Mouse (Mus musculus): ENCODE measurements around the gene Sipa1l1.
"Not testable (repeated sequence)": the region's sequence is repeated elsewhere in the genome, so short reads cannot be mapped to it uniquely, and the experiment has no call there.

Gene Sipa1l1

DNA sequence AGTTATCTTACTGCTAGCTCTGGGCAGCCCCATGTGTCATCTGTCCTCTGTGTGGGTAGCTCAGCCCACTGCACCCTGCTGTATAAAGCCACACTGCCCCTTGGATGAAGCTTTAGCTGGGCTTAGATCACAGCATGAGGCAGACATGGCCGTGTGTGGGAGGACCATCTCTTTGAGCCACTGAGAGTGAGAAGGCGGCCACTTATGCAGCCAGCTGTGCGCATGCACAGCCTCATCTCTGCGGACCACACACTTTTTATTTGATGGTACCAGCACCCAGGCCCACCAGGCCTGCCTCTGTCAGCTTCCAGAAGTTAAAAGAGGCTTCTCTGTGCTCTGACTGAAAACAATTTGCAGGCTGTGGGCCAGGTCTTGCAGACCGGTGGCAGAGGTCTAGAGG is 308.7 kb downstream of the Sipa1l1 start:
- POLR2A ChIA-PET, result interaction anchor here (0.5 to 1.4 kb wide), 7 partner anchors 9 to 898 kb away, joined by 3 to 5 read pairs (median 3); no protein-coding TSS in a partner anchor
- CTCF ChIA-PET, result interaction anchor here in 3 of 4 experiments (0.8 to 2.4 kb wide), 5 partner anchors 9 to 540 kb away, joined by 3 to 7 read pairs (median 3); no protein-coding TSS in a partner anchor

GRCm38 (mm10) chr12:82478256-82478655 is 309.1 kb downstream of the Sipa1l1 start:
- POLR2A ChIA-PET, result interaction anchor here in 3 of 4 experiments (0.6 to 1.4 kb wide), 4 partner anchors 9 to 44 kb away, joined by 3 to 5 read pairs (median 4); no protein-coding TSS in a partner anchor
- CTCF ChIA-PET, result interaction anchor here in 3 of 4 experiments (0.8 to 2.4 kb wide), 5 partner anchors 9 to 540 kb away, joined by 3 to 7 read pairs (median 3); no protein-coding TSS in a partner anchor

- ChIA-PET POLR2A (interaction anchor here in 1 of 4 experiments (0.6 to 1.4 kb wide), 3 partner anchors 13 to 1088 kb away, joined by 3 to 5 read pairs (median 4); no protein-coding TSS in a partner anchor), CTCF (interaction anchor here in 1 of 4 experiments (0.6 kb wide), 1 partner anchor 553 kb away, joined by 3 read pairs; no protein-coding TSS in a partner anchor)
Observed at GRCm38 (mm10) chr12:82479393-82479792, 310.3 kb downstream of the Sipa1l1 start.

DNA sequence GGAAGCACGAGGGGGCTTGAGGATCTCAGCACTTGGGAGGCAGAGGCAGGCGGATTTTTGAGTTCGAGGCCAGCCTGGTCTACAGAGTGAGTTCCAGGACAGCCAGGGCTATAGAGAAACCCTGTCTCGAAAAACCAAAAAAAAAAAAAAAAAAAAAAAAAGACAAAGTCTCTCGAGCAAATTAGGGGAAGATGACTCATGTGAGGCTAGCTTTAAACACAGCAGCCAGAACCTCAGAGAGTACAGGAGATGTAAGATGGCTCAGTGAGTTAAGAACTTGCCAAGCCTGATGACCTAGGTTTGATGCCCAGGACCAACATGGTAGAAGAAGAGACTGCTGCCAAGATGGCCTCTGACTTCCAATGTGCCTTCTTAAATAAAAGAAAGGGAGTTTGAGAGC is 311.3 kb downstream of the Sipa1l1 start:
- ChIA-PET CTCF (interaction anchor here in 2 of 4 experiments (0.6 to 0.7 kb wide), 2 partner anchors 21 to 486 kb away, joined by 3 read pairs; no protein-coding TSS in a partner anchor), POLR2A (interaction anchor here in 1 of 4 experiments (1.3 kb wide), 1 partner anchor 10 kb away, joined by 3 read pairs; no protein-coding TSS in a partner anchor)

- POLR2A ChIA-PET, result interaction anchor here in 1 of 4 experiments (1.4 kb wide), 1 partner anchor 23 kb away, joined by 3 read pairs; no protein-coding TSS in a partner anchor
- CTCF ChIA-PET, result no interaction called here
Observed at GRCm38 (mm10) chr12:82485466-82485865, 316.3 kb downstream of the Sipa1l1 start.

- POLR2A ChIA-PET, result interaction anchor here in 2 of 4 experiments (0.7 to 1.1 kb wide), 2 partner anchors 9 to 524 kb away, joined by 3 read pairs; no protein-coding TSS in a partner anchor
Observed at GRCm38 (mm10) chr12:82486829-82487560, 317.9 kb downstream of the Sipa1l1 start.

DNA sequence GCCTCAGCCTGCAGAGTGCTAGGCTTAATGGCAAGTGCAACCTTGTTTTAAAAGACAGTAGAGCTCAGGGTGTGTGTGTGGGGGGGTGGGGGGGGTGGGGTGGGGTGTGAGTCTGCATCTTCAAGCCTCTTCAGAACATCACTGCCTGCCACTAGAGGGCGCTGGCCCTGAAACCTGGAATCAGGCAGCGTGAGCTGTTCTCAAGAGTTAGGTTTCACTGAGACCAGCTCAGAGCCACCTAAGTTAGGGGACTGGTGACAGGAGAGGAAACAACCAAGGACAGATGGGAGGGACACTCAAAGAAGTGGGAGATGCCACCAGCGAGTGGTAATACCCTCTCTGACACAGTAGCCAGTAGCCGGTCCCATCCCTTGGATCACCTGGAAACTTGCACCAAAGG is 320.0 kb downstream of the Sipa1l1 start:
- POLR2A ChIA-PET, result interaction anchor here in 1 of 4 experiments (1.5 kb wide), 1 partner anchor 11 kb away, joined by 4 read pairs; no protein-coding TSS in a partner anchor
- CTCF ChIA-PET, result interaction anchor here (0.5 to 1.4 kb wide), 23 partner anchors 9 to 1052 kb away, joined by 3 to 10 read pairs (median 3); no protein-coding TSS in a partner anchor

More at GRCm38 (mm10) chr12:82486829-82487560, 317.9 kb downstream of the Sipa1l1 start:
- CTCF ChIA-PET, result interaction anchor here in 3 of 4 experiments (0.6 to 1.1 kb wide), 7 partner anchors 9 to 617 kb away, joined by 3 to 7 read pairs (median 3); no protein-coding TSS in a partner anchor

DNA sequence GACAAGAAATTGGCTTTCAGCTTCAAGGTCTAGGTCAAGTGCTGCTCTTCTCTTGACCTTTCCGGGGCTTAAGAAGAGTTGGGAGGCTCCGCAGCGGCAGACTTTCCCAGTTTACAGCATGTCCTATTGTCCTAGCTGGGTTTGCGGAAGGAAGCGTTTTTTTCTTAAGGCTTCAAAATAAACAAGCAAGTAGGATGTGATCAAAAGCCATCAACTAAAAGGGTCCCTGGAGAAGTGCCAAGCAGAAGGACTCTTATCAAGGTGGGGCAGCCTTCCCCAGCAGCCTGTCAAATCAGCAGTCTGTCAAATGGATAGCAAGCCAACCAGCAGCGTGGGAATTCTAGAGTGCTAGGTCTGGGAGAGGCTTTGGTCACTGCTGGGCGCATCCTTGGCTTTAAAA is 320.5 kb downstream of the Sipa1l1 start:
- ChIA-PET POLR2A (interaction anchor here in 1 of 4 experiments (1.5 kb wide), 1 partner anchor 12 kb away, joined by 4 read pairs; no protein-coding TSS in a partner anchor), CTCF (interaction anchor here (0.5 to 1.4 kb wide), 17 partner anchors 8 to 1052 kb away, joined by 3 to 10 read pairs (median 3); no protein-coding TSS in a partner anchor)

GRCm38 (mm10) chr12:82492456-82492855 is 323.3 kb downstream of the Sipa1l1 start:
- CTCF ChIA-PET, result no interaction called here

GRCm38 (mm10) chr12:82493260-82493659 is 324.1 kb downstream of the Sipa1l1 start:
- CTCF ChIA-PET, result not testable (repeated sequence)
- POLR2A ChIA-PET, result interaction anchor here in 1 of 4 experiments (0.6 to 0.7 kb wide), 2 partner anchors 354 to 472 kb away, joined by 3 to 4 read pairs; no protein-coding TSS in a partner anchor

More at GRCm38 (mm10) chr12:82492456-82492855, 323.3 kb downstream of the Sipa1l1 start:
- POLR2A ChIA-PET, result interaction anchor here in 1 of 4 experiments (0.8 kb wide), 1 partner anchor 125 kb away, joined by 4 read pairs; no protein-coding TSS in a partner anchor

DNA sequence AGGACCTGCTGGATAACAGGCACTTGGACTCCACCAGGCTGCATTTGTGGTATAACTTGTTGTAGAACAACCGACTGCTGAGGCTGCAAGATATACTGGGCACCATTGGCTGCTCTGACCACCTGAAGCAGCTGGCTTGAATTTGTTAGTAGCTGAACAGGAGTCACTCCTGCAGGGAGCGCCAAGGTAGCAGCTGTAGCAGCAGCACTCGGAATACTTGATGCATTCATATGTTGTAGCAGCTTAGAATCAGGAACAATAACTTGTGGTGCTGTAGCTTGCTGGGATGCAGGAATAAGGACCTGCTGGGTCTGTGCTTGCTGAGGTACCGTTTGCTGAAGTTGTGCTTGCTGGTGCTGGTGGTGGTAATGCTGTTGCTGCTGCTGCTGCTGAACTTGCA is 326.8 kb downstream of the Sipa1l1 start:
- POLR2A ChIA-PET, result interaction anchor here in 1 of 4 experiments (0.6 kb wide), 1 partner anchor 42 kb away, joined by 4 read pairs; no protein-coding TSS in a partner anchor

GRCm38 (mm10) chr12:82497866-82498631 is 328.9 kb downstream of the Sipa1l1 start:
- ChIA-PET POLR2A (no interaction called here), CTCF (interaction anchor here (0.6 to 2.6 kb wide), 13 partner anchors 9 to 1106 kb away, joined by 3 to 14 read pairs (median 4); no protein-coding TSS in a partner anchor)

More for the DNA sequence above, 326.8 kb downstream of the Sipa1l1 start:
- CTCF ChIA-PET, result no interaction called here

DNA sequence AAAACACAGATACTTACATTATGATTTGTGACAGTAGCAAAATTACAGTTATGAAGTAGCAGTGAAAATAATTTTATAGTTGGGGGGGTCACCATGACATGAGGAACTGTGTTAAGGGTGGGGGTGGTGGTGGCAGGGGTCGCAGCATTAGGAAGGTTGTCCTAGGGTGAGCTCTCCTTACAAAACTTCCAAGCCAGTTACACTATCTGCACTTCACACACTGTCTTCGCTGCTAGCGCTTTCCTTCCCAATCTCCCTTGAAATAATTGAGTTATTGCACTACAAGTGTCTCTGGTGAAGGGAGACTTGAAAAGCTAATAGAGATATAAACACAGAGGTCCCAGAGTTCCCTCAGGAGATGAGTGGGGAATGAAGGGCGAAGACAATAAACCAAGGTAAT is 329.6 kb downstream of the Sipa1l1 start:
- ChIA-PET POLR2A (no interaction called here), CTCF (interaction anchor here in 3 of 4 experiments (1.0 to 2.6 kb wide), 7 partner anchors 9 to 520 kb away, joined by 3 to 14 read pairs (median 5); no protein-coding TSS in a partner anchor)

DNA sequence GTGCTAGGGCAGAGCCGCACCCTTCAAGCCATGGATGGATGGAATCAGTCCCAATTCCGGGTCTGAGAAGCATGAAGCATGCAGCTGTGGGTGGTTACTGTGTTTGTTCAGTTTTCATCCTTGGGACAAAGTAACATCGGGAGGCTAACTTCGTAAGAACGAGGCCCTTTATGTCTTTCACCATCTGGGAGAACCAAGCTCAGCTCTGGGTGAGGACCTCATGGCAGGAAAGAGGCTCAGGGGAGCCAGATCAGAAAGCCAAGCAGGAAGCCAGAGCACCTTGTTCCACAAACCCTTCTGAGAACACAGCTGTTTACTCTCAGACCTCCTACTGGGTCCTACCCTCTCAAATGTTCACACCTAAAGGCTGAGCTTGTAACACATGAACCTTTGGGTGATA is 330.6 kb downstream of the Sipa1l1 start:
- CTCF ChIA-PET, result no interaction called here
- POLR2A ChIA-PET, result no interaction called here

Data from embryonic stem cell, embryonic (primary cell).